Mouse (Mus musculus): ENCODE measurements around the gene Gas2l1. TPM values are rescaled to one million over a fixed set of nuclear protein-coding genes. Genes with fewer than 3 reads are reported as not detected.
A peak's percentile ranks its signal among the peaks of the same experiment; 100 is the strongest.

Gene Gas2l1
- total and polyA plus RNA-seq, 2 experiments from 2014 or later = 17.3 to 38.1 TPM

DNA sequence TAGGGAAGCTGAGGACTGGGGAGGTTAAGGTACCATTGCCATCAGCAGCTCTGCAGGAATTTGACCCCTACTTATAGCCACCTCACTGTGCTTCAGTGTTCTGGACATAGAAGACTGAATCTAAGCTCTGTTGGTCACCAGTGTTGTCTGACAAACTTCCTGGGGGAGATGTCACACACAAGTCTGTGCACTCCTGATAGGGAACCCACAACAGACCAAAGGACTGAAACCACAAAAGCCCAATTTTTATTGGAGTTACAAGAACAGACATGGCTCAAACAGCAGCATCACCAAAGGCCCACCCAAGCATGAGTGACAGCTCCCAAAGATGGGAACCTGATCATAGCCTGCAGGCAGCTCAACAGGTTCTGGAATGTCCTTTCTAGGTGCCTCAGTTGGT is 1.9 kb upstream of the Gas2l1 start:
- Histone ChIP-seq H3K9me3 (ENCODE audit: low read length) (no peaks in the 10 kb centered on the region), H3K27me3 (ENCODE audit: insufficient read depth, low read length) (peaks cover 5% of the 10 kb centered on the region; the same call in 1 of the 2 replicates), H3K4me3 (ENCODE audit: low read length) (no peak overlapping the region), H3K36me3 (ENCODE audit: insufficient read depth, low read length) (peaks cover 43% of the 10 kb centered on the region), H3K4me2 (ENCODE audit: low read depth, low read length) (no peak overlapping the region), H3K4me1 (ENCODE audit: insufficient read depth, low read length) (peaks cover 18% of the 10 kb centered on the region), H3K9ac (replicated peaks; ENCODE audit: low read length) (no peak overlapping the region), H3K27ac (no peak overlapping the region)
- ATAC-seq (no peak), DNase-seq (ENCODE audit: low spot score) (no peak)
- TF ChIP-seq CTCF (IDR thresholded peaks at IDR 0.05; ENCODE audit: low read depth) = no peak

GRCm38 (mm10) chr11:5064282-5065055 is 658 bp downstream of the Gas2l1 start:
- 0 out of 2 replicates have a peak overlapping the region, but pooled peaks have one; percentile 64 for H3K27ac ChIP-seq
- peak overlapping the region; percentile 71 for H3K9ac ChIP-seq (replicated peaks; ENCODE audit: low read length)
- peaks cover 29% of the 10 kb centered on the region for H3K4me1 ChIP-seq (ENCODE audit: insufficient read depth, low read length)
- H3K4me2 ChIP-seq (ENCODE audit: low read depth, low read length) = peak overlapping the region; percentile 98
- peak; percentile 8; the same call in 1 of the 2 replicates for ATAC-seq
- peak; percentile 19 for DNase-seq (ENCODE audit: low spot score)
- TF ChIP-seq CTCF (IDR thresholded peaks at IDR 0.05; ENCODE audit: low read depth) = no peak
- no peaks in the 10 kb centered on the region for H3K9me3 ChIP-seq (ENCODE audit: low read length)
- 16% methylated on average over 38 of the region's 38 CpGs for WGBS
- peaks cover 9% of the 10 kb centered on the region for H3K27me3 ChIP-seq (ENCODE audit: insufficient read depth, low read length)
- H3K36me3 ChIP-seq (ENCODE audit: insufficient read depth, low read length) = peaks cover 27% of the 10 kb centered on the region
- H3K4me3 ChIP-seq (ENCODE audit: low read length) = peak overlapping the region; percentile 75

DNA sequence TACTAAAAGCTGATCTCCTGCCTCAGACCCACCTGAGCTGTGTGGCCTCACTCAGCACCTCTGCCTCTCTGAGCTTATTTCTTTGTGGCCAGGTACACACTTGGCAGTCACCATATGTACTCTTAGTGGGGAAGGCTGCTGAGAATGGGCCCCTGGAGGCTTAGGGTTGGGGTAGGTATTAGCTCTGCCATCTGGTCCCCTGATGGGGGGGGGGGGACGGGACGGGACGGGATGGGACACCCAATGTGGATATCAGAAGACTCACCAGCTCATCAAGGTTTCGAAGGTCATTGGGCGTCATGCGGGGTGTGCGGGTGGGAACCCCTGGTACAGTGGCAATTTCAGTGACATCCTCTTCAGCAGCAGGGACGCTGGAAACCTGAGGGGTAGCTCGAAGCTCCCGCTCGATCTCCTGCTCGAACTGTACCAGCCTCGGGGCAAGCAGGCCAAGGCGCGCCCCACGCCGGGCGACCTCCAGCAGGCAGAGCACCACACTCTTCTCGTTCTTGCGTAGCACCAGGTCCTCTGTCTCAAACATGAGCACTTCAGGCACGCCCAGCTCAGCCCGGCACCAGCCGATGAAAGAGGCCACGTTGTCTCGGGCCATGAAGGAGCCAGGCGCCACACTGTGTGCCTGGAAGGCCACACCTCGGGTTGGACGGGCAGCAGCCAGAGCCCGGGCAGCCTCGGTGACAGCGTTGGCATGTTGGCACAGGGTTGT is 1.4 kb downstream of the Gas2l1 start:
- H3K27ac ChIP-seq = no peak overlapping the region
- TF ChIP-seq CTCF (IDR thresholded peaks at IDR 0.05; ENCODE audit: low read depth) = no peak
- ATAC-seq = no peak
- WGBS = 47% methylated on average over 31 of the region's 31 CpGs
- H3K4me3 ChIP-seq (ENCODE audit: low read length) = peak overlapping the region; percentile 75
- no peaks in the 10 kb centered on the region for H3K9me3 ChIP-seq (ENCODE audit: low read length)
- peaks cover 20% of the 10 kb centered on the region for H3K36me3 ChIP-seq (ENCODE audit: insufficient read depth, low read length)
- H3K4me2 ChIP-seq (ENCODE audit: low read depth, low read length) = peak overlapping the region; percentile 98
- peaks cover 16% of the 10 kb centered on the region for H3K27me3 ChIP-seq (ENCODE audit: insufficient read depth, low read length)
- DNase-seq (ENCODE audit: low spot score) = no peak
- H3K4me1 ChIP-seq (ENCODE audit: insufficient read depth, low read length) = peaks cover 29% of the 10 kb centered on the region
- 0 out of 2 replicates have a peak overlapping the region, but pooled peaks have one; percentile 71 for H3K9ac ChIP-seq (replicated peaks; ENCODE audit: low read length)

GRCm38 (mm10) chr11:5062860-5063505 is 2.1 kb downstream of the Gas2l1 start:
- peaks cover 29% of the 10 kb centered on the region for H3K4me1 ChIP-seq (ENCODE audit: insufficient read depth, low read length)
- H3K4me2 ChIP-seq (ENCODE audit: low read depth, low read length) = 0 out of 2 replicates have a peak overlapping the region, but pooled peaks have one; percentile 98
- H3K36me3 ChIP-seq (ENCODE audit: insufficient read depth, low read length) = peaks cover 13% of the 10 kb centered on the region
- H3K27ac ChIP-seq = no peak overlapping the region
- TF ChIP-seq CTCF (IDR thresholded peaks at IDR 0.05; ENCODE audit: low read depth) = no peak
- 57% methylated on average over 13 of the region's 13 CpGs for WGBS
- no peak overlapping the region for H3K4me3 ChIP-seq (ENCODE audit: low read length)
- ATAC-seq (no peak), DNase-seq (ENCODE audit: low spot score) (no peak)
- no peak overlapping the region for H3K9ac ChIP-seq (replicated peaks; ENCODE audit: low read length)
- H3K9me3 ChIP-seq (ENCODE audit: low read length) = no peaks in the 10 kb centered on the region
- peaks cover 16% of the 10 kb centered on the region for H3K27me3 ChIP-seq (ENCODE audit: insufficient read depth, low read length)

DNA sequence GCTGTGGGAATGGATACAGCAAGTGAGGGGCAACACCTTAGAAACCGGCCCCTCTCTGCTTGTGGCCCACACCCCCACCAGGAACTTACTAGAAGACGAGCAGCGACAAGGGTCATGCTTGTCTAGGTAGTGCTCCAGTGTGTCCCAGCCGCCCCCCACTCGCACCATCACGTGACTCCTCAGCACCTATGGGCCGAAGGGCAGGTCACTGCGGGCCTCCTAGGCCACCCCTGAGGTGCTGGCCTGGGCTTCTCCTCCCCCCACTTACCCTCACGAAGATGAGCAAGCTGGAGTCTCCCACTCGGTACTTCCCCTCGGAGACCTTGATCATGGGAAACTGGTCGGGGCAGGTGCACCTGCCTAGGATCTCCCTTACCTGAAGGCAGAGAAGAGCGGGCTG is 2.8 kb downstream of the Gas2l1 start:
- ATAC-seq (no peak), DNase-seq (ENCODE audit: low spot score) (no peak)
- peak overlapping the region; percentile 20; the same call in 1 of the 2 replicates for H3K4me3 ChIP-seq (ENCODE audit: low read length)
- H3K27ac ChIP-seq = no peak overlapping the region
- no peaks in the 10 kb centered on the region for H3K9me3 ChIP-seq (ENCODE audit: low read length)
- peaks cover 16% of the 10 kb centered on the region for H3K27me3 ChIP-seq (ENCODE audit: insufficient read depth, low read length)
- peaks cover 29% of the 10 kb centered on the region for H3K4me1 ChIP-seq (ENCODE audit: insufficient read depth, low read length)
- H3K36me3 ChIP-seq (ENCODE audit: insufficient read depth, low read length) = peaks cover 7% of the 10 kb centered on the region; the same call in 1 of the 2 replicates
- no peak overlapping the region; the same call in 1 of the 2 replicates for H3K9ac ChIP-seq (replicated peaks; ENCODE audit: low read length)
- no peak for TF ChIP-seq CTCF (IDR thresholded peaks at IDR 0.05; ENCODE audit: low read depth)
- WGBS = 25% methylated on average over 13 of the region's 13 CpGs
- H3K4me2 ChIP-seq (ENCODE audit: low read depth, low read length) = peak overlapping the region; percentile 51

- Histone ChIP-seq H3K4me3 (ENCODE audit: low read length) (peak overlapping the region; percentile 20), H3K27ac (no peak overlapping the region), H3K27me3 (ENCODE audit: insufficient read depth, low read length) (peaks cover 23% of the 10 kb centered on the region), H3K9ac (replicated peaks; ENCODE audit: low read length) (no peak overlapping the region; the same call in 1 of the 2 replicates), H3K4me1 (ENCODE audit: insufficient read depth, low read length) (peaks cover 29% of the 10 kb centered on the region), H3K4me2 (ENCODE audit: low read depth, low read length) (peak overlapping the region; percentile 51), H3K36me3 (ENCODE audit: insufficient read depth, low read length) (0 out of 2 replicates have a peak, but pooled peaks cover 4% of the 10 kb centered on the region), H3K9me3 (ENCODE audit: low read length) (no peaks in the 10 kb centered on the region)
- 13% methylated on average over 60 of the region's 62 CpGs for WGBS
- ATAC-seq = peak; percentile 21; the same call in 1 of the 2 replicates
- no peak for TF ChIP-seq CTCF (IDR thresholded peaks at IDR 0.05; ENCODE audit: low read depth)
- DNase-seq (ENCODE audit: low spot score) = peak; percentile 76
Observed at GRCm38 (mm10) chr11:5061413-5062139, 3.6 kb downstream of the Gas2l1 start.

Measured in hindbrain, postnatal 0 days (tissue).